Mouse (Mus musculus) heart, adult 11 months (tissue): ENCODE data around the gene Camkmt.
A peak's percentile ranks its signal among the peaks of the same experiment; 100 is the strongest.

Source experiments
- DNase-seq: peaks from one replicate; pipeline ENCODE4 v3.0.0; 2022

Gene Camkmt

DNA sequence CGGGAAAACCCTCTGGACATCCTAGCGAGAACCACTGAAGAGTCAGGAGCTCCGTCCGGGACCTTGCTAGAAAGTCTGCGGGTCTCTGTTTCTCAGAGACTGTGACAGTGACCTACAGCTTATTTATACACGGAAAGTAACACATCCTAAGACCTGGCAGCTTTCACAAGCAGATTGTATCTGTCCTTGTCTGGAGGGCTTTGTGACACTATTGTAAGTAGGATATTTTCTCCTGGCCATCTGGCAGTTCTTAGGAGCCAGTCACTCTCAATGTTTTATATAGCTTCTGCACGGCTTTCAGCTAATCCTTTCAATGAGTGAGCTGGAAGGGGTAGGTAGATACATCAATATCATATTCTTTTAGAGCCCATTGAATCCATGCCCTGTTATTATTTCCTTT, 218.2 kb downstream of the Camkmt start:
- DNase-seq, result no peak

- no peak for DNase-seq
Measured at GRCm38 (mm10) chr17:85309046-85309445, 218.7 kb downstream of the Camkmt start.

DNA sequence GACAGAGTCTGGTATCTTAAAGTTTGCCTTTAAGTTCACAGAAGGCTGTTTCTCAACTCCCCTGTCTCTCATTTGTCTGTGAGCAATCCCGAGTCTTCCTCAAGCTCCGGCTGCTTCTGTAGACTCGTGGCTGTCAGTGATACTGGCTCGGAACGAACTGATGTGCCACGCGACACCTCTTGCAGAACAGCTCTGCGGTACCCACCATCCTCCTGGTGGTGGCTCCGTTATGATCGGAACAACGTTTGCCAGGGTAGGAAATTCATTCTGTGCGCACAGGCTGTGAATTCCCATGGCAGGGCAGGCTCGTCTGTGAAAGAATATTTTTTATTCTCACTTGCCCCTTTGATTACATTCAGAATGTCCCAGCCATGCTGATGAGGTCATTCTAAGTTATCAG, 221.0 kb downstream of the Camkmt start:
- no peak for DNase-seq

- no peak for DNase-seq
Measured at GRCm38 (mm10) chr17:85318401-85318800, 228.0 kb downstream of the Camkmt start.

GRCm38 (mm10) chr17:85319779-85320300, 229.5 kb downstream of the Camkmt start:
- no peak for DNase-seq

DNA sequence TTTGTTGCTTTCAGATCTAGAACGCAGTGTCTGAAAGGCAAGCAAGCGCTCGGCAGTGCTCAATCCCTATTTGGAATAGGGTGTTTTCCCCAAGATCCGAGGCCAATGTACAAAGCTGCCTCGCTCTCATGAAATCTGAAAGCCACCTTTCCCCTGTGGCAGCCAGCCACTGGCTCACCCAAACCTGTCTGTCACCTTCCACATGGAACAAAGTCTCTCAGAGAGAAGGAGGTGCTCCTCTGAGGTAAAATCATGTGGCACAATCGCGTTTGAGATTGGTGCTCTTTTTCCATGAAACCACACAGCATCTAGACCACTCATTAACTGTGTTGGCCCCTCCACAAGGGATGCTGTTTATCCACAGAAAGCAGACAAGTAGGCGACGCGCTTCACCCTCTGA, 238.5 kb downstream of the Camkmt start:
- DNase-seq, result no peak

DNA sequence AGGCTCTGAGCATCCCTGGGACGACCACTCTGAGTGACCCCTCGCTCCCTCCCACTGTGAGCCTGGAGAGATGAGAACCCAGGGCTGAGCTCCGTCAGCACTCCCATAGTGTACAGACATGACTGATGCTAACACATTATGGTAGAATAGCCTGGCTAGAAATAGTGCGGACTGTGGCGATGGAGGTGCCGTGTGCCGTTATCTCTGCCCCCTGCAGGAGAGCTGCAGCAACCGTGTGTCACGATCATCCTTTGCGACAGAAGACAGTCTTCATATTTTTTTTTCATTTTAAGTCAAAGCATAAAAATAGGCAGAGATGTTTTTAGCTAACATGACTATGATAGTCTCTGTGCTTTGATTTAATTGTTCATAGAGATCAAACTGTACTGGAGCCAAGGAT, 245.1 kb downstream of the Camkmt start:
- DNase-seq, result no peak

GRCm38 (mm10) chr17:85337666-85338065, 247.3 kb downstream of the Camkmt start:
- DNase-seq, result no peak

DNA sequence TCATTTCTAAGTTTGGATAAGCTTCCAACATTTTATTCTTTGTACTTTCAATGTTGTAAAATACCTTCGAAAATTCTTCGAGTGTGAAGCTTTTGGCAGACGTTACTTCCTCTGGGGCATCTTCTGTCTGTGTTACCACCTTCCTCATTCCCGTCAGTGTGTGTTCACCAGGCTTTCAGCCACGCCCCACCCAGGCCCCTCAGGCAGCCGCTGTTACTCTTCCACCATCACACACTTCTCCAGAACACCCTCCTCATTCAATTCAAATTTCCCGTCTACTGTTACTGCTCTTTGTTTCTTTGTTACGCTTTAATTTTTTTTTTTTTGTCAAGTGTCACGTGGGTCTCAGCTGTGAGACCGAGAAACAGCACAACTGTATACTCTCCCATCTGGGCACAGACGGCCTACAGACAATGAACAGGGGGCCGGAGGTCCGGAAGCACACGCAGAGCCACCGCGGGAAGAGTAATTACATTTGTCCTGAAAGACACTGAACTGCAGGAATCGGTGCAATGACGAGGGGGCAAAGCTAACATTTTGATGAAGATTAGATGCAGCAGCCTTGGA, 250.9 kb downstream of the Camkmt start:
- DNase-seq, result peak; percentile 45

DNA sequence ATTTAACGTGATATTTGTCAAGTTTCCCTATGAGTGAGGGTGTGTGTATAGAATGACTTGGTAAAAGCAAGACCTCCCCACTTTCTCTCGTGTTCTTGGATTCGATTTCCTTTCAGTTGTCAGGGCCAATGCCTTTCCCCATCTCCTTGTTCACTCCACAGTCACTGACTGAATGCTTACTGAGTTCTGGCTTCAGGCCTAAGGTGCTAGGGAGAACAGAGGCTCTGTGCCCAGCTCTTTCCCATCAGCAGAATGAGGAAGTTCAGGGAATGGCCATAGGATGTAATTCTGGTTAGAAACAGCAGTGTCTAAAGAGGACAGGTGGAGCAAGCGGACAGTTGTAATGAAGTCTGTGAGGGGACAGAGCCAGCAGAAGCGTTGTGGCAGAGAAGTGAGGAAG, 252.1 kb downstream of the Camkmt start:
- peak; percentile 68 for DNase-seq

GRCm38 (mm10) chr17:85343435-85343834, 253.1 kb downstream of the Camkmt start:
- no peak for DNase-seq

GRCm38 (mm10) chr17:85346701-85347100, 256.3 kb downstream of the Camkmt start:
- DNase-seq, result peak; percentile 61

DNA sequence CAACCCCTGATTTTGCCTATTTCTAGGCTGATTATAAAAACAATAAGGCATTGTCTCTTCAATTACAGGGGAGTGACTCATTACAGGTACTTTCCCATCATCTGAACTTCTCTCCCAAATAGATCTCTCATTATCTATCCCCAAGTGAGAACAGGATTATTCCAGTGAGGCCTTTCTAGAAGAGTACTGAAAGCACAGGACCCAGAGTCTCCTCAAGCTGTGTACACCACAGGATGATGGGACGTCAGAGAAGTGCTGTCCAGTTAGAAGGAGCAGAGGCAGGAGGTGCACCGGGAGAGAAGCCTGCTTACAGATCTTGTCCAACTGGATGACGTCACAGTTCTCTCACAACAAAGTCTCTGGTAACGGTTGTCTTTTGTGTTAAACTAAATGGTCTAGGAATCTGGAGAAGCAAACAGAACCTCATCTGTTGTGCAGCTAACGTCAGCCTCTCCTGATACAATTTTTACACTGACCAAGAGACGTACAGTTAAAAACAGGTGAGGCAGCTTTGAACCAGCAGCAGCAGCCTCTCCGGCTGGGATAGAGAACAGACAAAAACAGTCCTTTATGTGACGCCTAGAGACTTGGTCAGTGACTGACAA, 259.1 kb downstream of the Camkmt start:
- peak; percentile 62 for DNase-seq

- DNase-seq, result peak; percentile 64
Measured at GRCm38 (mm10) chr17:85351301-85351700, 260.9 kb downstream of the Camkmt start.

DNA sequence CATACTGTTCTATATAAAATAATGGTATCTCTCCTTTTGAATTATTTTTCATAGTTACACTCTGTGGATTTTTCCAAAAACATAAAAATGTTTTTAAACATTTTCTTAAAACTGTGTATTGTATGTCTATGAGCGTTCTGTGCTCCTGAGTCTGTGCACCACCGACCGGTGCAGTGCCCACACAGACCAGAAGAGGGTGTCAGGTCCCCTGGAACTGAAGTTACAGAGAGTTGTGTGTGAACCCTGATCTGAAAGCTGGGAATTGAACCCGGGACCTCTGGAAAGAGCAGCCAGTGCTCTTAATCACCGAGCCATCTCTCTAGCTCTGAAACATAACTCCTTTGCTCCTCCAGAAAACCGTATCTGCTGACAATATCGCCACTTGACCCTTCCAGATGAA, 262.4 kb downstream of the Camkmt start:
- peak; percentile 66 for DNase-seq

GRCm38 (mm10) chr17:85353191-85353590, 262.8 kb downstream of the Camkmt start:
- peak; percentile 22 for DNase-seq

- DNase-seq, result peak; percentile 49
Measured at GRCm38 (mm10) chr17:85353636-85354035, 263.3 kb downstream of the Camkmt start.

DNA sequence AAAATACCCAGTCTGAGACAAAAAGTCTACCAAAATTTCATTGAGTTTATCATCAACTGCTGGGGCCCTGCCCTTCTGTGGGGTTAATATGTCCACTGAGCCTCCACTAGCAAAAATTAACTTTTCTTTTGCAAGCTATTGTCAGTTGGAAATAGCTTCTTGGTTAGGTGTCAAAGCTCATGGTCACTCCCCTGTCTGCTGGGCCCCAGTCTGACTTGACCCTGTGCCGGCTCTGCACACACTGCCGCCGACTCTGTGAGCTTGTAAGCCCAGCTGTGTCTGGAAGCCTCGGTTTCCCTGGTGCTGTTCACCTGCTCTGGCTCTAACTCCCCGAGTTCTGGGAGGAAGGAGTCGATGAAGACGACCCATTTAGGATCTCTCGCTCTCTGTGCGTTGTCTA, 265.0 kb downstream of the Camkmt start:
- peak; percentile 85 for DNase-seq

DNA sequence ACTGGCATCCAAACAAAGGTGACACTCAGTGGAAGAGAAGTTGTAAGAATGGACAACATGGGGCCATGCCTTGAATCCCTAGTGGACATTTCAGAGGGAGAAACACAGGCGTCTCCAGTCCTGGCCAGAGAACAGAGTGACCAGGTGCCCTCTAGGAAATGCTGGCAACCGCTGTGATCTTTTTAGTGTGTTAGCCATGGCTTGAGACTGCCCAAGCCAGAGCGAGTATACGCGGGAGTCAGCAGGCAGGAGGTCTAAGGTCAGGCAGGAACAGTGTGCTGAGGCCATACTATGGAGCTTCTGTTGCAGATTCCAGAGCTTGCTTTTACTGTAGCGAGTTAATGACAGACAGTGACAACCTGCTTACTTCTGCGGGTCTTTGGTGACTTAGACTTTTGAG, 270.7 kb downstream of the Camkmt start:
- DNase-seq, result peak; percentile 49

DNA sequence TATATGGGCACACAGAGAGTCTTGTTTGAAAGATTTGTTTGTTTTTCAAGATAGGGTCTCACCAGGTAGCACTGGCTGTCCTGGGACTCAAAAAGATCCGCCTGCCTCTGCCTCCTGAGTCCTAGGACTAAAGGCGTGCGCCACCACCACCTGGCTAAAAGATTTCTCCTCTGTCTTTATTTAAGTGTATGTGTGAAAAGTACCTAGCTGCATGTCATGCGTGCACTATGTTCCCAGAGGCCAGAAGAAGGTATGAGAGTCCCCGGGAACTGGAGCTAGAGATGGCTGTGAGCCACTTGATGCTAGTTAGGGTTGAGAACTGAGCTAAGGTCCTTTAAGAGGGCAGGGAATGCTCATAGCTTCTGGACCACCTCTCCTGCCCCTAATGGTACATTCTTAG, 277.0 kb downstream of the Camkmt start:
- DNase-seq, result peak; percentile 74

DNA sequence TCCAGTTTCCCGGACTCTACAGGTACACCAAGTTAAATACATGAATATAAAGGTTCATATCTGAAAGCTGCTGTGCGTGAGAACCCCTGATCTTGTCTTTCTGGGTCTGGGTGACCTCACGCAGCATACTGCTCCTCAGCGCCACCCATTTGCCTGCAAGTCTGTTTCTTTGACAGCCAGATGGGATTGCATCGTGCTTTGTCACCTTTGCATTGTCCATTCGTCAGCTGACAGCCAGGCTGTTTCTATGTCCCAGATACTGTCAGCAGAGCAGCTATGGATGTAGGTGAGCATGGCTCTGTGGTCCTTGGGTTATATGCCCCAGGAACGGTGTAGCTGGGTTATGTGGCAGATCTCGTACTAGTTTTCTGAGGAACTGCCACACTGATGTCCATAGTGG, 278.4 kb downstream of the Camkmt start:
- peak; percentile 71 for DNase-seq

GRCm38 (mm10) chr17:85372076-85372475, 281.7 kb downstream of the Camkmt start:
- DNase-seq, result peak; percentile 80

GRCm38 (mm10) chr17:85372523-85372922, 282.2 kb downstream of the Camkmt start:
- peak; percentile 68 for DNase-seq

- DNase-seq, result peak; percentile 85
Measured at GRCm38 (mm10) chr17:85374100-85374833, 283.9 kb downstream of the Camkmt start.
